Mouse (Mus musculus) right cerebral cortex, adult 2 months (tissue): ENCODE measurements at regions not wholly inside any gene's neighbourhood (a gene's known extent, or its start where the extent isn't known, plus 50 kb on each side); places are given as distances from the start of the nearest gene placed in this dataset.

Experiments used
- DNase-seq, 2 experiments: peaks; one replicate each; pipeline ENCODE4 v3.0.0; 2021 to 2022; ENCODE audit warnings: low spot score in 2 of 2

DNA sequence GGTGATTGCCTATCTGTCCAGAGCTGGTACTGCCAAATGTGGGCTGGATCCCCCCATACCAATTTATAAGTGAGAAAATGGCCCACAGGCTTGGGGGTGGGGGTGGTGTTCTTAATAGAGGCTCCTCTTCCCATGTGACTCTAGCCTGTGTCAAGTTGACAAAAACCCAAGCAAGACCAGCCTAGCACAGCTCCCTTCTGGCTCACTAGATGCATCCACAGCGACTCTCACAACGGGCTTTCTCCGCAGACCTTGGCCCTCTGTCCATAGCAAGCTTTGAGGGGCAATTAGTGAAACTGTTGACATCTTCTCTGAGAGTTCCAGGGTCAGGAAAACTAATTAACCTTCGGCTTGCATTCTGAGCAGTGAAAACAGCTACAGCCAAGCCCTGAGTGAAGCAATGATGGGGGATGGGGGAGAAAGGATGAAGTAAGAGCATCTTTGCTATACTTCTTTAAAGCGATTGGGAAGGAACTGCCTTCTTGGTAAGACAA is 281.3 kb downstream of the Cdh26 start:
- no peak for DNase-seq

GRCm38 (mm10) chr2:178712391-178712892 is 282.1 kb downstream of the Cdh26 start:
- DNase-seq = no peak

DNA sequence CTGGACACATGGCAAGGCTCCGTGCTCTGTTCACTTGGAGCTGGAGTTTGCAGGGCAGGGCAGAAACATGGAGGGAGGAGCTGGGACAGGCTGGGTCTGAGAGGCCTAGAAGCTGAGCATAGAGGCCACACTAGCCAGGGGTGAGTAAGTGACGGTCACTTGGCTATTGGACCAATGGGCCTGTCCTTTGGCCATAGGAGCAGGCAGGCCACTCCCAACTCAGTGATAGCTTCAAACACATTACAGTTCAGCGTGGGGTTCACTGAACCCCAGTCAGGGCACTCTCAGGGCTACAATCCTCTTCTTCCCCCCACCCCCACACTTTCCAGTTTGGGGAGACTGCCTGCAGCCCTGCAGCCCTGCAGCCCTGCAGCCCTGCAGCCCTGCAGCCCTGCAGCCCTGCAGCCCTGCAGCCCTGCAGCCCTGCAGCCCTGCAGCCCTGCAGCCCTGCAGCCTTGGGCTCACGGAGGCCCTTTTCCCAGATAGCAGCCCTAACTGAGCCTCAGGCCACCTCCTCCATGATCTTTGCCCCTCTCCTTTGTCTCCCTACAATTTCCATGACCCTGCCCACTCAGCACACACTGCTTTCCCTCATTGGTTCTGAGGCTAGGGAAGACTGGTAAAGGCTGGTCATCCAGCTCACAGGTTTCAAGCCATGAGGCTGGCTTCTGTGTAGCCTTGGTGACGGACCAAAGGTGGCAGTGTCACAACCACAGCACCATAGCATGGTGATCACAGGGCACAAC is 285.3 kb downstream of the Cdh26 start:
- no peak for DNase-seq

DNA sequence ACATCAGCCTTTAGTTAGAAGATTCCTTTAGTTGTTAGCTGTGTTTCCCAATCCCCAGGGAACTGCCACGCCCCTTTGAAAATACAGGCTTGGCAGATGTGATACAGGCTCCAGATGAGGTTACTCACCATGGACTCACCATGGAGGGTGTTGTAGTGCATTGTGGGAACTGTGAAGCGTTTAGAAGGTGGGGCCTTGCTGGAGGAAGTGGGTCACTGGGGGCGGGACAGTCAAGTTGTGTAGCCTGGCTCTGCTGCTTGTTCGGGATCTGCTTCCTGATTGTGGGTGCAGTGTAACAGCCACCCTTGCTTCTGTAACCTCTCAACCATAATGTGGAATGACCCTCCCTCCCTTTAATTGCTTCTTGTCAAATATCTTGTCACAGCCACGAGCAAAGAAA is 287.7 kb downstream of the Cdh26 start:
- no peak for DNase-seq

GRCm38 (mm10) chr2:178723455-178723854 is 293.1 kb downstream of the Cdh26 start:
- DNase-seq = no peak

DNA sequence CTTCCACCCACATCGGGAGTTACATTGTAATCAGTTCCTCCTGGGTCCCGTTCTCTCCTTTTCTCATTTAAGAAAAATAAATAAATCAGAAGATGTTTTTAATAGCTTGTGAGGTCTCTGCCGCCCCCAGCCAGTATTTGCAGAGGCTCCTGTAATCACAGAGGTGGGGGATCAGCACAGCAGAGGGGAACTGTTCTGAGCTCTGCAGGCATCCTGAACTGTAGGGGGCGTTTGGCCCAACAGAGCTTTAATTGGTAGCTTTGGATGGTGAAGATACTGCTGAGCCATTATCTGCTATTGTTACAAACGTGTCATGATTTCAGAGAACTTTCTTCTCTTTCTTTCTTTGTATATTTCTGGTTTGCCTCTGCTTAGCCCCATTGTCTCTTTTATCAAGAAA is 293.9 kb downstream of the Cdh26 start:
- no peak for DNase-seq

- DNase-seq = peak in 1 of 2 experiments; percentile 28
Observed at GRCm38 (mm10) chr2:178727930-178728793, 297.8 kb downstream of the Cdh26 start.

GRCm38 (mm10) chr2:178728794-178729120 is 298.4 kb downstream of the Cdh26 start:
- DNase-seq = no peak

DNA sequence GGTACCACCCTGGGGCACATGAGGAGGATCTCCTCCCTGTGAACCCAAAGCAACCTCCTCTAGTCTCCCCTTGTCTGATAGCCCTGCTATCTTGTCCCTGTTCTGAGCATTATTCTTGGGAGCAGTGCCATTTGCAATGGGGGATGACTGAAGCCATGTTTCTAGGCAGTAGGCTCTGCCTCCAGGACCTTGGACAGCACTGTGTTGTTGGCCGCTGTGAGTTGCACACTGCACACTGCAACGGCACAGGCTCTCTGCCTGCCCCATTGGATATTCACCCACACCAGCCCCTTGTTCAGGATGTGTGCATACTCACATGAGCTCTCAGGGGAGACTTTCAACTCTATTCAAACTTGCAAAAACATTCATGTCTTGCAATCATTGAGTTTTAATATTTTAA is 304.8 kb downstream of the Cdh26 start:
- no peak for DNase-seq

- no peak for DNase-seq
Observed at GRCm38 (mm10) chr2:178744617-178745016, 314.3 kb downstream of the Cdh26 start.

DNA sequence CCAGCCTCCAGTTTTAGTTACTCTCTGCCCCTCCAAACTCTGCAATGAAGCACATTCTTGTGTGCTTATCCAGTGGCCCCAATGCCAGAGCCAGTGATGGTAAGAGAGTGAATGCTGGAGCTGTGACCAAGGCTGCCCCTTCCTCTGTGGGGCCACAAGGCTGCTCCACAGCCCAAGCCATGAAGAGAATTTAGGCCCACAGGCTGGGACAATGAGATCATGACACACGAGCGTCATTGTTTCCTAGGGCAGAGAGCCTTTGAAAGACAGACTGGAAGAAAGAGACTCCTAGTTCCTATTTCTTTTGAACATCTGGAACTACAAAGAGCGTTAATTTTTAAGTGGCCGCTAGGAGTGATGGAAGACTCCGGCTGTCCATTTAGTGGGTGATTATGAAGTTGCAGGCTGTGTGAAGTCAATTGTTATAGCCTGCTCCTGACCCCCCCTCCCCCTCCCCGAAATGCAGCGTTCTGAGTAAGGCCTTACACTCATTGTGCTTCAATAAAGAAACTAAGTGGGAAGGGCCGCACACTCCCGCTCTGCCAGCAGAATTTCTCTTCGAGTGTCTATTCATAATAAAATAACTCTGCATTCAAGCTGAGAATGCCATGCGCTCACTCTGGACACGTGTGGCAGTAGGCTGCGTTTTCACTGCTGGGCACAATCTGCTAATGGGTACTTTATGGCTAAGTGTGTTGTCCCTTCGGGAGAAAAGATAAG is 315.1 kb downstream of the Cdh26 start:
- DNase-seq = no peak

DNA sequence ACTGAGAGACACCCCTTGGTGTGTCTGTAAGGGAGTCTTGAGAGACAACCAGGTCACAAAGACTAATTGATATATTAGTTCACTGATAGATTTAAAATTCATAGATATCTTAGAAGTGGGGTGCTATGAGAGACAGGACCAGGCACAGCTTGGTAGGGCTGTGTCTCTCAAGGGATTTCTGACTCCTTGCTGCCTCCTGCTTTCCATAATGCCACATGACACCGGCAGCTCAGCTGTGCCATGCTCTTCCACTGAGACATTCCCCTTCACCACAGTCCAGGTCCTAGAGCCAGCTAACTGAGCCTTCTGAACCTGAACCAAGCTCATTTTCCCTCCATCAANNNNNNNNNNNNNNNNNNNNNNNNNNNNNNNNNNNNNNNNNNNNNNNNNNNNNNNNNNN is 320.9 kb downstream of the Cdh26 start:
- no peak for DNase-seq

DNA sequence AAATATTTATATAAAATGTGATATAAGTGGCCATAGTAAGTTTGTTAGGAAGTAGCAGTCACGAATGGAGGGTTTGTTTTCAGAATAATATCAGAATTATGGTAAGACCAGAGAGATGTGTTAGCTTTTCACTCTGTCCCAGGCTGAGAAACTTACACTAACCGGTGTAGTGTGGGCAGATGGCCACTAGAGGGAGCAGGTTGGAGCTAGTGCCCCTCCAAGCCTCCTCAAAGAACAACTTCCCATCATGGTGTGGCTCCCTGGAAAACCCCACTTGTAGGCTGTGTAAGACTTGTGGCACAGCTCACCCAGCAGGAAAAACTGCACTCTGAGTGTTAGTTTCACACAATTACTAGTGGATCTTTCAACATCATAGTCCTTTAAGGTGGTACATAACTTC is 328.0 kb downstream of the Cdh26 start:
- DNase-seq = peak; percentile 78 to 81

GRCm38 (mm10) chr2:178768526-178768925 is 338.2 kb downstream of the Cdh26 start:
- no peak for DNase-seq

- DNase-seq = no peak
Observed at GRCm38 (mm10) chr2:178769001-178769400, 338.7 kb downstream of the Cdh26 start.

DNA sequence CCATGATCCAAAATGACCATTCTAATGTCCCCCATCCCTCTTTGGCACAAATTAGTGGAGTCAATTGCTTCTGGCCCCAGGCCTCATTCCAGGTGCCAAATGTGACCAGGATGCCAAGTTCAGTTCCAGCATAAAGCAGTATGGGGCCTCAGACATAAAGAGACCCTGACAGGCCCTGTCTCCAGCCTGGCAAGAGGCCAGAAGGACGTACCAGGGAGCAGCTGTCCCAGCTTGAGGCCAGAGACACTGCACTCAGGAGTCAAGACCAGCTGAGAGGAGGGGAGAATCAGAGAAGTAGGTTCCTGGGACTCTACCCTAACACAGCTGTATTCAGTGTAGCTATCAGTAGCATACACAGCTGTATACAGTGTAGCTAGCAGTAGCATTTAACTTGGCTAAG is 341.1 kb downstream of the Cdh26 start:
- no peak for DNase-seq

DNA sequence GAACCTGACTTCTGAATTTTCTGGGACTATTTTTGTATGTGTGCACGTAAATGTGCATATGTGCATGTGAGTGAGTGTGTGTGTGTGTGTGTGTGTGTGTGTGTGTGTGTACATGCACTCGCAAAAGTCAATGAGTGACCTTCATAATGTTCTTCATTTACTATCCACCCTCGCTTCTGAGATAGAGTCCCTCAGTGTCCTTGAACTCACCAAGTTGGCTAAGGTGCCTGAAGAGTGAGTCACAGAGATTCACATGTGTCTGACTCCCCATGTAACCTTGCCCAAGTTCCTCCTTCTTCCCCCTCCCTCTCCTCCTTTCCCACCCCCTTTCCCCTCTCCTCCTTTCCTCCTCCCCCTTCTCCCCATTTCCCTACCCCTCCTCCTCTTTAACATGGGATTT is 341.6 kb downstream of the Cdh26 start:
- DNase-seq = no peak

GRCm38 (mm10) chr2:178784822-178785589 is 354.7 kb downstream of the Cdh26 start:
- DNase-seq = no peak

GRCm38 (mm10) chr2:178785843-178786242 is 355.5 kb downstream of the Cdh26 start:
- DNase-seq = no peak

- no peak for DNase-seq
Observed at GRCm38 (mm10) chr2:178795841-178796240, 365.5 kb downstream of the Cdh26 start.

GRCm38 (mm10) chr2:178801464-178801863 is 371.1 kb downstream of the Cdh26 start:
- DNase-seq = no peak
